Mouse (Mus musculus) ES-Bruce4 (cell line): ENCODE measurements around the gene Uap1.

Source experiments
- CTCF ChIP-seq: IDR thresholded peaks from one replicate; pipeline ENCODE4 v1.8.1; 2011; ENCODE audit warnings: low read depth, low read length
- EP300 ChIP-seq: IDR thresholded peaks from 2 replicates; pipeline ENCODE4 v1.6.1; 2011; ENCODE audit warnings: low read depth, low read length; ENCODE audit not compliant: insufficient read depth

GRCm38 (mm10) chr1:170160397-170160938 lies 14.3 kb downstream of the Uap1 start:
- TF ChIP-seq CTCF, result no peak
- no peak for TF ChIP-seq EP300
